Mouse (Mus musculus) cerebellum, adult 11 months (tissue): ENCODE measurements around the gene Eml2.

Experiments used
- DNase-seq: peaks from one replicate; pipeline ENCODE4 v3.0.0; 2022

Gene Eml2

GRCm38 (mm10) chr7:19231849-19232248 lies 55.6 kb downstream of the Eml2 start:
- DNase-seq = no peak

GRCm38 (mm10) chr7:19234652-19235051 lies 58.4 kb downstream of the Eml2 start:
- no peak for DNase-seq

- DNase-seq = no peak
These were observed 59.0 kb downstream of the Eml2 start for GRCm38 (mm10) chr7:19235092-19235671.

GRCm38 (mm10) chr7:19236411-19236810 lies 60.2 kb downstream of the Eml2 start:
- no peak for DNase-seq

- no peak for DNase-seq
These were observed 62.1 kb downstream of the Eml2 start for GRCm38 (mm10) chr7:19238344-19238743.

- DNase-seq = peak; percentile 85
These were observed 63.2 kb downstream of the Eml2 start for GRCm38 (mm10) chr7:19239423-19239822.

- DNase-seq = no peak
These were observed 63.8 kb downstream of the Eml2 start for GRCm38 (mm10) chr7:19239986-19240385.

GRCm38 (mm10) chr7:19240905-19241463 lies 64.8 kb downstream of the Eml2 start:
- DNase-seq = no peak

GRCm38 (mm10) chr7:19242005-19242404 lies 65.8 kb downstream of the Eml2 start:
- no peak for DNase-seq

GRCm38 (mm10) chr7:19243858-19244257 lies 67.6 kb downstream of the Eml2 start:
- DNase-seq = no peak

- no peak for DNase-seq
These were observed 68.9 kb downstream of the Eml2 start for GRCm38 (mm10) chr7:19245083-19245482.

- no peak for DNase-seq
These were observed 70.6 kb downstream of the Eml2 start for GRCm38 (mm10) chr7:19246855-19247254.

- no peak for DNase-seq
These were observed 71.3 kb downstream of the Eml2 start for GRCm38 (mm10) chr7:19247511-19247910.

- no peak for DNase-seq
These were observed 75.9 kb downstream of the Eml2 start for GRCm38 (mm10) chr7:19252078-19252477.

- no peak for DNase-seq
These were observed 77.2 kb downstream of the Eml2 start for GRCm38 (mm10) chr7:19253437-19253836.

- no peak for DNase-seq
These were observed 79.2 kb downstream of the Eml2 start for GRCm38 (mm10) chr7:19255395-19255794.
